Mouse (Mus musculus) c-Kit-positive CD71-negative TER-119-negative erythroid progenitor cells, embryonic 14.5 days (primary cell): ENCODE data around the gene Stat1.
A peak's percentile ranks its signal among the peaks of the same experiment; 100 is the strongest.

Source experiments
- DNase-seq: peaks from one replicate; pipeline ENCODE4 v3.0.0-alpha.2; 2013; ENCODE audit warnings: low read depth

The Stat1 gene

DNA sequence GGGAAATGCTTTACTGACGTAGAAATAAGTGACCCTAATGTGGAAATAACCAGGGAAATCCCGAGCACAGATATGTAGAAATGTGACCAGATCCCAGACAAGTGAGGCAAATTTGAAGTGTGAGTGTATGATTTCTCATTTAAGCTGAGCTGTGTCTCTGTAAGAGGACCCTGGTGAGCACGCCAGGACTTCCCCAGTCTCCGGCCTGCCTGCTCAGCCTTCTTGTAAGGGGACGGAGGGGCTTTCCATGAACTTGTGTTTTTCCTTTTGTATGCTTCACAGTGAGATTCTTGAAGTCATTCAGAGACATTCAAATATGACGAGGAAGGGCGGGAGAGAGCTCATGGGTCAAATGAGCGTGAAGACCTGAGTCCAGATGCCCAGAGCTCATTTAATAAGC is 14.0 kb downstream of the Stat1 start:
- DNase-seq, result no peak

GRCm38 (mm10) chr1:52137292-52137691 is 18.1 kb downstream of the Stat1 start:
- no peak for DNase-seq

DNA sequence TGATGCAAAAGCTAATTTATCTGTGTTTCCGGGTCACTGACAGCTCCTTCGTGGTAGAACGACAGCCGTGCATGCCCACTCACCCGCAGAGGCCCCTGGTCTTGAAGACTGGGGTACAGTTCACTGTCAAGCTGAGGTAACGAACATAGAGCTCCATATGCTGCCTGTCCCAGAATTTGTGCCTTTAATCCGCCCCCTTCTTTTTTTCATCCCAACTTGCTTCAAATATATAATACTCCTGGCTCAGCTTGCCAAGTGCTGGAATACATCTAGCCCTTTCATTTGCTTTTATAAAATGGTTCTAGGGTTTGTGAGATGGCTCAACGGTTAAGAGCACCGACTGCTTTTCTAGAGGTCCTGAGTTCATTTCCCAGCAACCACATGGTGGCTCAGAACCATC is 21.3 kb downstream of the Stat1 start:
- DNase-seq, result no peak

- no peak for DNase-seq
Observed at GRCm38 (mm10) chr1:52141482-52141881, 22.2 kb downstream of the Stat1 start.

- no peak for DNase-seq
Observed at GRCm38 (mm10) chr1:52142117-52142516, 22.9 kb downstream of the Stat1 start.

DNA sequence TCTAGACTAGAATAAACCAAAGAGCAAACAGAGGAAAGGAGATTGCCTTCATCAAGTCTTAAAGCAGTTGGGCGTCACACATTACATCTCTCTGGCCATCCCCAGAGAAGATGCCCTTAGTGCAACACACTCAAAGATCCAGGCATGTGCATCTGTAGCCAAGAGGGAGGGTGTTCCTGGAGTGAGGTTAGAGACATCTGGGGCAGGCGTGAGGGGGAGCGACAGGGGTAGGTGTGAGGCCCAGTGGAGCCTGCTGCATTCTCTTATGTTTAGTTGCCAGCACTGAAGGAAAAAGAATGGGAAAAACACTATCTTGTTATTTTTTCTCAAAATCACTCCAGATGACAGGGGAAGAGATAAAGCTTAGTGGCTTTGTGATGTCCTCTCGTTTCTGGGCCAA is 24.0 kb downstream of the Stat1 start:
- no peak for DNase-seq

DNA sequence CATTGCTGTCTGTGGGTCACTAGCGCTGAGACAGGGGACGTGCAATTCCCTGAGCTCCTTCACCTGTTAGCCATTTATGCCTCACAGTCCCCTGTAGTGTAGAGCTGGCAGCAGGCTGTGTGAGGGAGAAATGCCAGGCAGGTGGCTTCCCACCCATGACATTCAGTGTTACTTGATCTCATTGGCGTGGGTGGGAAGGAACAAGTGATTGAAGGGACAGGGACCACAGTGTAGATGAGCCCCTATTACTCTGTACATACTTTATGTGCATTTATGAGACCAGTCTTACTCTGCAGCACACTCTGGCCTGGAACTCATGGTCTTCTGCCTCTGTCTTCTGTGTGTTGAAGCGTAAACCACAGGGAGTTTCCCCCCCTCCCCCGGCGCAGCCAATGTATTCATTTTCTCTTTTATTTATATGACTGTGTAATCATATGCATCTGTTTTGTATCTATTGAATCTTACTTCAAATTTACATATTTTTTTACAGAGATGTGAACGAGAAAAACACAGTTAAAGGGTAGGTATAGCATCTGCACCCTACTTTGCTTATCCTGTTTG is 24.4 kb downstream of the Stat1 start:
- DNase-seq, result no peak

GRCm38 (mm10) chr1:52144907-52145306 is 25.7 kb downstream of the Stat1 start:
- no peak for DNase-seq

- peak; percentile 47 for DNase-seq
Observed at GRCm38 (mm10) chr1:52146214-52146970, 27.2 kb downstream of the Stat1 start.

DNA sequence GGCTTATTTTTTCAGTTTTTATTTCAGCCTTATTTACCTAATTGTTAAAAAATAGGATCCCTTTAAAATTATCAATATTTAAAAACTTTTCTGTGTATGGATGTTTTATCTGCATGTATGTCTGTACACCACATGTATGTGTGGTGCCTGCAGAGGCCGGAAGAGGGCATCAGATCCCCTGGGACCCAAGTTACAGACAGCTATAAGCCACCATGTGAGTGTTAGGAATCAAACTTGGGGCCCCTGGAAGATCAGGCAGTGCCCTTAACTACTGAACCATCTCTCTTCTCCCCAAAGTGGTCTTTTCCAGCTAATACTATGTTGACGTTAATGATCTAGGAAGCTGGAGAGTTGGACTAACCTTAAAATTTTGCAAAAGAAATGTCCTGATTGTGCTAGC is 28.2 kb downstream of the Stat1 start:
- DNase-seq, result no peak

GRCm38 (mm10) chr1:52148178-52148577 is 28.9 kb downstream of the Stat1 start:
- DNase-seq, result no peak

- no peak for DNase-seq
Observed at GRCm38 (mm10) chr1:52148696-52149095, 29.5 kb downstream of the Stat1 start.

GRCm38 (mm10) chr1:52149934-52150346 is 30.7 kb downstream of the Stat1 start:
- no peak for DNase-seq

DNA sequence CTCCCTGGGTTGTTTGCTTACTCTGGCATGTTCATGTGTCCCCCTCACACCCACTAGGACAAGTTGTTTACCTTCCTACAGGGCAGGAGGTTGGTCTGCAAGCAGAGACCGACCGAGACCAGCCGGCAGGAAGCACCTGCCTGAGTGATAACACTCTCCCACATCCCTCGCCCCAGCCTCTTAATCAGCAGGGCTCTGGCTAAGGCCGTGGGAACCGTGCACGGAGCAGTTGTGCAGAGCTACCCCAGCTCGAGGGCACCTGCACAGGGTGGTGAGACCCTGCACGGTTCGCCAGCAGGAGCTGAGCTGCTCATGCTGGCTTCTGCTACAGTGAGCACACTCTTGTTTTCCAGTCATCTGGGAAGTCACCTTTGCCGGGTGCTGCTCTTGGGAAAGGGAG is 31.4 kb downstream of the Stat1 start:
- DNase-seq, result no peak

GRCm38 (mm10) chr1:52151166-52151565 is 31.9 kb downstream of the Stat1 start:
- no peak for DNase-seq

- no peak for DNase-seq
Observed at GRCm38 (mm10) chr1:52152369-52152768, 33.1 kb downstream of the Stat1 start.

GRCm38 (mm10) chr1:52152936-52153335 is 33.7 kb downstream of the Stat1 start:
- DNase-seq, result no peak

DNA sequence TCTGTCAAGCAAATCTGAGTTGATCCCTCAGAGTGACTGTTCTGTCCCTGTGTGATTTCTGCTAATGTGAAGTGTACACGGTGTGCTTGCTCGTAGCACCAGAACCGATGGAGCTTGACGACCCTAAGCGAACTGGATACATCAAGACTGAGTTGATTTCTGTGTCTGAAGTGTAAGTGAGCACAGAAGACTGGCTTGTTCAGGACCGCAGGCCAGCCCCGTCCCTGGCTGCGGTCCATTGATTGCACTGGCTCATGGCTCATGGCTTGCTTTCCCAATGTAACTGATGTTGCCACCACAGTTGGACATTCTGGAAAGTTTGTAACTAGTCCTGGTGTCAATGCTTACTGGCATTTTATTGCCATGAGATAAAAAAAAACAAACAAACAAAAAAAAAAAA is 35.6 kb downstream of the Stat1 start:
- DNase-seq, result no peak

GRCm38 (mm10) chr1:52156351-52156750 is 37.1 kb downstream of the Stat1 start:
- no peak for DNase-seq

- DNase-seq, result no peak
Observed at GRCm38 (mm10) chr1:52158040-52158439, 38.8 kb downstream of the Stat1 start.

DNA sequence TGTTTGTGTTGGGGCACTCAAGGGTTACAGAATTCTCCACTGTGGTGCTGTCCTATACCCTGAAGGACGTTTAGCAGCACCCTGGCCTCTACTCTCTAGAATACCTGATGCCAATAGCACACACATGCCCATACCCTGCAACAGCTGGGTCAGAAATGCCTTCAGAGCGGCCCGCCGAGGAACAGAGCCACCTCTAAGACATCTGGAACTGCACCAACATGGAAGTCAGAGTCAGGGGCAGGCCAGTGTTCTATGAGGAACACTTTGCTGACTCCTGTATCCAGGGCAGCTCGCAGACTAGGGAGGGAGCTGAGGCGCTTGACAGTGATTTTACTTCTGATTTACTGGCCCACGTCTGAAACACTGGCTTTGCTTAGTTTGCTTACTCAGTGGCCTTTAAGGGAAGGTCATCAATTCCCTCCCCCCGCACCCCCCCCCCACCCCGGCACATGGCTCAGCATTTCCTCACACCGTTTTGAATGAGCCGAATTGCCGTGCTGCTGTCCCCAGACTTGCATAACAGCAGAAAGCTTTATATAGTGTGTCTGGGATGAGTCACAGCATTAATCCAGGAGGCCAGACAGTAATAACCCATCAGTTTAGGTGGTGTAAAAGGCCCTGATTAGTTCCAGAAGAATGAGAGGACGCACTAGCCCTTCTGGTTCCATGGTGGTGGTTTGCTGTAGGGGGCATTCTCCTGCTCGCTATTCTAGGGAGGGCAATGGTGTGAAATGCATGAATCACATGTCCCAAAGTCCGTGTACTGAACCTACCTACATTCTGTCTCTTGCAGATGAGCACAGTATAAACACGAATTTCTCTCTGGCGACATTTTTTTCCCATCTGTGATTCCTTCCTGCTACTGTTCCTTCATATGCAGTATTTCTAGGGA is 39.5 kb downstream of the Stat1 start:
- no peak for DNase-seq

GRCm38 (mm10) chr1:52161151-52161550 is 41.9 kb downstream of the Stat1 start:
- no peak for DNase-seq
